Mouse (Mus musculus) ES-Bruce4 (cell line): ENCODE data around the gene Col18a1.

Experiments used
- CTCF ChIP-seq: IDR thresholded peaks from one replicate; pipeline ENCODE4 v1.8.1; 2011; ENCODE audit warnings: low read depth, low read length
- POLR2A ChIP-seq: IDR thresholded peaks from one replicate; pipeline ENCODE4 v1.8.1; 2011; ENCODE audit warnings: low read length; ENCODE audit not compliant: insufficient read depth

DNA sequence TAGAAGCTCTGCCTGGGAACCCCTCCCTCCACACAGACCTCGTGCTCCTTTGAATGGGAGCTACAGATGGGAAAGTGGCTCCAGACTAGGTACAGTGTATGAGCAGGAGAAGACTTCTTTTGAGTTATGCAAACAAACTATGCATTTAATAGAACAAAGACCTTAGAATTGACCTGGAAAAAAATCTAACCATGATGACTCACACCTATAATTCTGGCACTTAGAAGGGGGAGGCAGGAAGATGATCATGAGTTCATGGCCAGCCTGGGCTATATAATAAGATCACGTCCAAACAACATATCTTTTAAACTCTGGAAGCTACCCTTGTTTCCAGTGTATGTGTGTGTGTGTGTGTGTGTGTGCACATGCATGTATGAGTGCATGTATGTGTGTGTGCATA is 149.3 kb downstream of the Col18a1 start:
- TF ChIP-seq CTCF (no peak), POLR2A (no peak)
